ENCODE assay signal across 8 mouse cellular contexts in the genomic region with DNA sequence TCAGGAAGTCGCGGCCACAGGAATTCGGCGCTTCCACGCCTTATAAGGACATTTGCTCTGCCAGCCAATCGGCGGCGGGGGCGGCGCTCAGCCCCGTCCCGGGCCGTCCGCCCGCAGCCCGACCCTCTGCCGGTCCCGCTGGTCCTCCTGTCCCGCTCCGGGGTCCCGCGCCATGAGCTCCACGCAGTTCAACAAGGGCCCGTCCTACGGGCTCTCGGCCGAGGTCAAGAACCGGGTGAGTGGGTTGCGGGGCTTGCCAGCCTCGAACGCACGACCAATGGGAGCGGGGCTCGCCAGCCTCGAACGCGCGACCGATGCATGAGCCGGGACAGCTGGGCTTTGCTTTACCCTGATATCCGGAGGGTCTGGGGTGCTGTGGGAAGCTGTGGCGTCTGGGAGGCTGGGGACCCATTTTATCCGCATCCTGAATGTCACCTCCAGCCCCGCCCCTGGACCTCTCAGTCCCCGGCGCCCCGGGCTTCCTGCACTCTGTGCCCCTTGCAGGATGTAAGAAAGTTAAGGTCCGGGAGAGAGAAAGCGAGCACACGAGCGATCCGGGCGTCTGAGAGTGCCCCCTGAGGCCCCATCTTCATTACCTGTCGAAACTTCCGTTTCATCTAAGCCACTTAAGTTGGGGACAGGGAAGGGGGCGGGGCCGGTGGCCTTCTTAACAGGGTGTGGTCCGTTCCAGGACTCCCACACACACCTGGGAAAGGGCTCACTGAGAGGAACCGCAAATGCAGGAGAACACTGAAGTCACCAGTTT. TPM values are rescaled to one million over a fixed set of nuclear protein-coding genes. Genes with fewer than 3 reads are reported as not detected.
DNase-seq lines count a peak whose midpoint lies in the region; ATAC-seq and TF ChIP-seq lines count a peak whose summit lies in the region.

Gene Cnn2 (plus strand): TSS at position 79 of the 766 bp plus-strand sequence.

- H3K27ac ChIP-seq in bone marrow, adult 2 months (ENCODE audit: control insufficient read depth, insufficient read depth, low read depth, low read length, poor library complexity): peak within 1 kb of the TSS; percentile 92
- H3K27ac ChIP-seq in liver, embryonic 15.5 days (replicated peaks): peak within 1 kb of the TSS; percentile 99

- TF ChIP-seq CTCF in bone marrow, adult 2 months (IDR thresholded peaks at IDR 0.05; ENCODE audit: control insufficient read depth, insufficient read depth, low read length): no peak

- ATAC-seq in inflammation-experienced regulatory T-cells, adult 6 months: no peak
- no peak for ATAC-seq in liver, embryonic 15.5 days (ENCODE audit: insufficient read depth)

- intact Hi-C loops in gastrocnemius, postnatal 36 days (cut with DNase I): loop anchor here (5.0 kb wide), 1 partner anchor 124 kb away; no protein-coding TSS in a partner anchor

- peak; percentile 63; the same call in 1 of the 2 replicates for TF ChIP-seq POLR2A in bone marrow, adult 2 months (IDR thresholded peaks at IDR 0.05; ENCODE audit: borderline replicate concordance, control insufficient read depth, low read depth, low read length)

- peaks cover 8% of the 10 kb centered on the region; the same call in 1 of the 2 replicates for H3K4me1 ChIP-seq in bone marrow, adult 2 months (ENCODE audit: control insufficient read depth, insufficient read depth, low read length)
- H3K4me1 ChIP-seq in liver, embryonic 15.5 days (replicated peaks): peaks cover 67% of the 10 kb centered on the region

- peaks cover 38% of the 10 kb centered on the region for H3K27me3 ChIP-seq in liver, embryonic 15.5 days

- WGBS in bone marrow, adult 2 months: under 1% methylated on average over 59 of the region's 59 CpGs
- WGBS in liver, embryonic 15.5 days (ENCODE audit: insufficient replicate concordance): under 1% methylated on average over 58 of the region's 59 CpGs

- peak within 1 kb of the TSS; percentile 91 for H3K4me2 ChIP-seq in liver, embryonic 15.5 days

- H3K9ac ChIP-seq in liver, embryonic 15.5 days: peak within 1 kb of the TSS; percentile 88

- peak within 1 kb of the TSS; percentile 95 for H3K4me3 ChIP-seq in bone marrow, adult 2 months (replicated peaks; ENCODE audit: control insufficient read depth, low read depth, low read length)
- peak within 1 kb of the TSS; percentile 87 for H3K4me3 ChIP-seq in liver, embryonic 15.5 days (replicated peaks)

- peaks cover 29% of the 10 kb centered on the region for H3K36me3 ChIP-seq in liver, embryonic 15.5 days (replicated peaks)

- peak; percentile 42 to 55 for DNase-seq in CD8-positive naive resting alpha-beta T cell, adult 2 months (ENCODE audit: low read depth in 2 of 2, low spot score in 2 of 2)
- peak; percentile 36 to 44 for DNase-seq in gastrocnemius, postnatal 36 days
- DNase-seq in neural tube, embryonic 10.5 days (ENCODE audit: extremely low spot score, low spot score): peak; percentile 73
- peak; percentile 74 for DNase-seq in thymus, postnatal 4 days
- no peak for DNase-seq in cerebellum, adult 9-11 months

- H3K9me3 ChIP-seq in liver, embryonic 15.5 days (replicated peaks): no peaks in the 10 kb centered on the region

RNA-seq across cellular contexts. Expression of gene Cnn2, which starts in this region (rescaled TPM):
- polyA plus RNA-seq in bone marrow, adult 2 months (2011; ENCODE audit: insufficient read depth, insufficient read length, low replicate concordance, missing spikeins): 41.7 and 92.4 TPM in 2 replicates
- 1 to 10 TPM; 5.2 to 6.0 TPM for total RNA-seq in gastrocnemius, postnatal 36 days (2021)
- 100 to 1,000 TPM; 672 to 989 (median 979) TPM for polyA plus RNA-seq in inflammation-experienced regulatory T-cells, adult 6 months (2017; shearing (Covaris generic))
- 44.5 and 45.5 TPM in 2 replicates for polyA plus RNA-seq in liver, embryonic 15.5 days (2015; fragmentation: Nextera tagmentation; extraction: Ambion mirVana)
